Mouse (Mus musculus) bone marrow, adult 2 months (tissue): Measurements from ENCODE around the gene Lman2.

Experiments used
- CTCF ChIP-seq: fragments of 200-500 bp; IDR thresholded peaks from 2 replicates; pipeline ENCODE4 v1.5.1; 2011; ENCODE audit warnings: low read length, control low read depth; ENCODE audit not compliant: control insufficient read depth, insufficient read depth
- POLR2A ChIP-seq: fragments of 200-500 bp; IDR thresholded peaks from 2 replicates; pipeline ENCODE4 v1.6.1; 2011; ENCODE audit warnings: low read depth, mild to moderate bottlenecking, control low read depth, low read length, borderline replicate concordance; ENCODE audit not compliant: control insufficient read depth

DNA sequence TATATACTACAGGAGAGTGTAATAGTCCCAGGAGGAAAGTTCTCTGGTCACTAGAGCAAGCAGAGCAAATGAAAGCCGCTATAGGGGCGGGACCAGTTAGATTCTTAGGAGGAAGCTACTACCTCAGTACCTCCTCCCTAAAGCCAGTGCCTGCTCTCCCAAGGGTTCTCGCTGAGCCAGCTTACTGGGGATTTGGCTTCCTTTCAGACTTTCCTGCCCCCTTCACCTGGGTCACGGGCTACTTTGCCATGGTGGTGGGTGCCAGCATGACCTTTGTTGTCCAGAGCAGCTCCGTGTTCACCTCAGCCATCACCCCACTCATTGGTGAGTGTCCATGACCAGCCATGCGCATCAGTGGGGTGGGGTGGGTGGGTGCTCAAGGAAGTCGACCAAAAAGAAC lies 49.2 kb upstream of the Lman2 start:
- TF ChIP-seq CTCF (no peak), POLR2A (no peak)
